Mouse (Mus musculus): ENCODE data around the gene Olfr1101. TPM values are rescaled to one million over a fixed set of nuclear protein-coding genes. Genes with fewer than 3 reads are reported as not detected.

The Olfr1101 gene
- not detected in 2 replicates for polyA plus RNA-seq (2016; fragmentation: Nextera tagmentation; extraction: Ambion mirVana)

- H3K9me3 ChIP-seq (replicated peaks), result no peaks in the 10 kb centered on the region
- no peak within 1 kb of the TSS for H3K9ac ChIP-seq
- H3K27ac ChIP-seq, result no peak within 1 kb of the TSS
- no peak within 1 kb of the TSS for H3K4me3 ChIP-seq
- H3K27me3 ChIP-seq, result no peaks in the 10 kb centered on the region
- WGBS, result 84% methylated on average over 3 of the region's 3 CpGs
- H3K4me2 ChIP-seq (replicated peaks), result no peak within 1 kb of the TSS
- H3K36me3 ChIP-seq, result no peaks in the 10 kb centered on the region
- no peaks in the 10 kb centered on the region for H3K4me1 ChIP-seq
- ATAC-seq (ENCODE audit: low FRiP score), result no peak
Observed at GRCm38 (mm10) chr2:86991121-86991520, at the start of gene Olfr1101. Gene Olfr1101, minus strand, starts transcription at chr2:86991221.

GRCm38 (mm10) chr2:87036431-87036830 lies 45.4 kb upstream of the Olfr1101 start, which contains the start of gene Olfr1105:
Gene Olfr1105, minus strand, starts transcription at chr2:87036531.
- H3K27ac ChIP-seq, result no peak within 1 kb of the TSS
- no peak within 1 kb of the TSS for H3K4me2 ChIP-seq (replicated peaks)
- no peaks in the 10 kb centered on the region for H3K36me3 ChIP-seq
- H3K9me3 ChIP-seq (replicated peaks), result no peaks in the 10 kb centered on the region
- no peak for ATAC-seq (ENCODE audit: low FRiP score)
- no peaks in the 10 kb centered on the region for H3K27me3 ChIP-seq
- no peak within 1 kb of the TSS for H3K9ac ChIP-seq
- H3K4me1 ChIP-seq, result no peaks in the 10 kb centered on the region
- no peak within 1 kb of the TSS for H3K4me3 ChIP-seq

- WGBS, result 87% methylated on average over 1 of the region's 1 CpGs
- H3K9ac ChIP-seq, result no peak within 1 kb of the TSS
- no peak within 1 kb of the TSS for H3K4me2 ChIP-seq (replicated peaks)
- H3K4me1 ChIP-seq, result no peaks in the 10 kb centered on the region
- H3K9me3 ChIP-seq (replicated peaks), result no peaks in the 10 kb centered on the region
- H3K4me3 ChIP-seq, result no peak within 1 kb of the TSS
- no peak for ATAC-seq (ENCODE audit: low FRiP score)
- H3K36me3 ChIP-seq, result no peaks in the 10 kb centered on the region
- H3K27ac ChIP-seq, result no peak within 1 kb of the TSS
- H3K27me3 ChIP-seq, result no peaks in the 10 kb centered on the region
Observed at GRCm38 (mm10) chr2:87026980-87027379, 36.0 kb upstream of the Olfr1101 start, which contains the start of gene Olfr1104. Gene Olfr1104, minus strand, starts transcription at chr2:87027080.

- Histone ChIP-seq H3K4me3 (no peak within 1 kb of the TSS), H3K36me3 (no peaks in the 10 kb centered on the region), H3K27ac (no peak within 1 kb of the TSS), H3K9ac (no peak within 1 kb of the TSS), H3K4me1 (no peaks in the 10 kb centered on the region), H3K27me3 (no peaks in the 10 kb centered on the region), H3K4me2 (replicated peaks) (no peak within 1 kb of the TSS), H3K9me3 (replicated peaks) (no peaks in the 10 kb centered on the region)
- no peak for ATAC-seq (ENCODE audit: low FRiP score)
Observed at GRCm38 (mm10) chr2:86998098-86998497, 7.1 kb upstream of the Olfr1101 start, which contains the start of gene Olfr1102. Gene Olfr1102, plus strand, starts transcription at chr2:86998398.

GRCm38 (mm10) chr2:86979854-86980253 lies 11.2 kb downstream of the Olfr1101 start, which contains the start of gene Olfr1100:
Gene Olfr1100, minus strand, starts transcription at chr2:86979954.
- Histone ChIP-seq H3K4me3 (no peak within 1 kb of the TSS), H3K9me3 (replicated peaks) (no peaks in the 10 kb centered on the region), H3K9ac (no peak within 1 kb of the TSS), H3K36me3 (no peaks in the 10 kb centered on the region), H3K4me1 (no peaks in the 10 kb centered on the region), H3K27me3 (no peaks in the 10 kb centered on the region), H3K4me2 (replicated peaks) (no peak within 1 kb of the TSS), H3K27ac (no peak within 1 kb of the TSS)
- WGBS, result 85% methylated on average over 3 of the region's 3 CpGs
- no peak for ATAC-seq (ENCODE audit: low FRiP score)

GRCm38 (mm10) chr2:86960593-86960992 lies 30.4 kb downstream of the Olfr1101 start, which contains the start of gene Olfr1099:
Gene Olfr1099, minus strand, starts transcription at chr2:86960693.
- WGBS, result 84% methylated on average over 1 of the region's 1 CpGs
- no peak for ATAC-seq (ENCODE audit: low FRiP score)

More at GRCm38 (mm10) chr2:86960593-86960992, 30.4 kb downstream of the Olfr1101 start, which contains the start of gene Olfr1099:
- H3K4me1 ChIP-seq, result no peaks in the 10 kb centered on the region
- no peak within 1 kb of the TSS for H3K27ac ChIP-seq
- H3K4me3 ChIP-seq, result no peak within 1 kb of the TSS
- H3K27me3 ChIP-seq, result no peaks in the 10 kb centered on the region
- no peaks in the 10 kb centered on the region for H3K9me3 ChIP-seq (replicated peaks)
- H3K36me3 ChIP-seq, result no peaks in the 10 kb centered on the region
- no peak within 1 kb of the TSS for H3K9ac ChIP-seq
- no peak within 1 kb of the TSS for H3K4me2 ChIP-seq (replicated peaks)

Other genes with a start within 250 kb of the Olfr1101 start
- not detected in 2 replicates for gene Olfr1090, start 232.2 kb downstream of the Olfr1101 start, polyA plus RNA-seq (2016; fragmentation: Nextera tagmentation; extraction: Ambion mirVana)
- gene Olfr1093, start 208.7 kb downstream of the Olfr1101 start, polyA plus RNA-seq (2016; fragmentation: Nextera tagmentation; extraction: Ambion mirVana), result not detected in 2 replicates
- gene Olfr141, start 181.2 kb downstream of the Olfr1101 start, polyA plus RNA-seq (2016; fragmentation: Nextera tagmentation; extraction: Ambion mirVana), result not detected in 2 replicates
- gene Olfr1094, start 166.6 kb downstream of the Olfr1101 start, polyA plus RNA-seq (2016; fragmentation: Nextera tagmentation; extraction: Ambion mirVana), result not detected in 2 replicates
- gene Olfr1095, start 139.5 kb downstream of the Olfr1101 start, polyA plus RNA-seq (2016; fragmentation: Nextera tagmentation; extraction: Ambion mirVana), result not detected in 2 replicates
- not detected in 2 replicates for gene Gm13723, start 116.4 kb downstream of the Olfr1101 start, polyA plus RNA-seq (2016; fragmentation: Nextera tagmentation; extraction: Ambion mirVana)
- gene Olfr1097, start 99.0 kb downstream of the Olfr1101 start, polyA plus RNA-seq (2016; fragmentation: Nextera tagmentation; extraction: Ambion mirVana), result not detected in 2 replicates
- not detected in 2 replicates for gene Olfr1098, start 66.7 kb downstream of the Olfr1101 start, polyA plus RNA-seq (2016; fragmentation: Nextera tagmentation; extraction: Ambion mirVana)
- not detected in 2 replicates for gene Olfr1099, start 30.5 kb downstream of the Olfr1101 start, polyA plus RNA-seq (2016; fragmentation: Nextera tagmentation; extraction: Ambion mirVana)
- gene Olfr1100, start 11.3 kb downstream of the Olfr1101 start, polyA plus RNA-seq (2016; fragmentation: Nextera tagmentation; extraction: Ambion mirVana), result not detected in 2 replicates
- not detected in 2 replicates for gene Olfr1102, start 7.2 kb upstream of the Olfr1101 start, polyA plus RNA-seq (2016; fragmentation: Nextera tagmentation; extraction: Ambion mirVana)
- gene Olfr1104, start 35.9 kb upstream of the Olfr1101 start, polyA plus RNA-seq (2016; fragmentation: Nextera tagmentation; extraction: Ambion mirVana), result not detected in 2 replicates
- gene Olfr1105, start 45.3 kb upstream of the Olfr1101 start, polyA plus RNA-seq (2016; fragmentation: Nextera tagmentation; extraction: Ambion mirVana), result not detected in 2 replicates
- gene Olfr1106, start 61.1 kb upstream of the Olfr1101 start, polyA plus RNA-seq (2016; fragmentation: Nextera tagmentation; extraction: Ambion mirVana), result not detected in 2 replicates
- gene Olfr1107, start 84.6 kb upstream of the Olfr1101 start, polyA plus RNA-seq (2016; fragmentation: Nextera tagmentation; extraction: Ambion mirVana), result not detected in 2 replicates
- not detected in 2 replicates for gene Olfr1109, start 104.8 kb upstream of the Olfr1101 start, polyA plus RNA-seq (2016; fragmentation: Nextera tagmentation; extraction: Ambion mirVana)
- not detected in 2 replicates for gene Olfr259, start 123.3 kb upstream of the Olfr1101 start, polyA plus RNA-seq (2016; fragmentation: Nextera tagmentation; extraction: Ambion mirVana)
- not detected in 2 replicates for gene Olfr1110, start 149.1 kb upstream of the Olfr1101 start, polyA plus RNA-seq (2016; fragmentation: Nextera tagmentation; extraction: Ambion mirVana)
- gene Olfr1111, start 161.4 kb upstream of the Olfr1101 start, polyA plus RNA-seq (2016; fragmentation: Nextera tagmentation; extraction: Ambion mirVana), result not detected in 2 replicates
- not detected in 2 replicates for gene Olfr1112, start 196.6 kb upstream of the Olfr1101 start, polyA plus RNA-seq (2016; fragmentation: Nextera tagmentation; extraction: Ambion mirVana)
- not detected in 2 replicates for gene Olfr1113, start 217.7 kb upstream of the Olfr1101 start, polyA plus RNA-seq (2016; fragmentation: Nextera tagmentation; extraction: Ambion mirVana)